Mouse (Mus musculus) heart, adult 9 months (tissue): ENCODE results near the gene Tbc1d22a.
"Not testable (repeated sequence)": the region's sequence is repeated elsewhere in the genome, so short reads cannot be mapped to it uniquely, and the experiment has no call there.

Experiments
- DNase-seq, 2 experiments: peaks; one replicate each; pipeline ENCODE4 v3.0.0; 2022; ENCODE audit warnings: low spot score in 2 of 2

Tbc1d22a gene

DNA sequence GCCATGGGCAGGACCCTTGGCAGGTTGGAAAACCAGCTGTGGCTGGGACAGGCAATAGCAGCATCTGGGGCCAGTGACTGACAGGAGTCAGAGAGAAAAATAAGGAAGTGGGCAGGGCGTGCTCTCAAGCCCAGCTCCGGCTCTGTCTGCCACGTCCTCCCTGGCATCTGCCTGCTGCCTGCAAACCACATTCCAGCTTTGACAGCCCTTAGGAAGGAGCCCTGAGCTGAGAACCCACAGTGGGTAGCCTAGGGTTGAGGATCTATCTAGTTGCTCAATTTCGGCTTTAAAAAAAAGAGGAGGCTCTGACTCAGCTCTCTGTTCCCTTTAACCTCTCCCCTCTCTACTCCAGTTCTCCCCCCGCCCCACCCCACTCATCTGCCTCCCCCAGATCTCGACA is 11.6 kb upstream of the Tbc1d22a start:
- peak; percentile 59 to 67 for DNase-seq

DNA sequence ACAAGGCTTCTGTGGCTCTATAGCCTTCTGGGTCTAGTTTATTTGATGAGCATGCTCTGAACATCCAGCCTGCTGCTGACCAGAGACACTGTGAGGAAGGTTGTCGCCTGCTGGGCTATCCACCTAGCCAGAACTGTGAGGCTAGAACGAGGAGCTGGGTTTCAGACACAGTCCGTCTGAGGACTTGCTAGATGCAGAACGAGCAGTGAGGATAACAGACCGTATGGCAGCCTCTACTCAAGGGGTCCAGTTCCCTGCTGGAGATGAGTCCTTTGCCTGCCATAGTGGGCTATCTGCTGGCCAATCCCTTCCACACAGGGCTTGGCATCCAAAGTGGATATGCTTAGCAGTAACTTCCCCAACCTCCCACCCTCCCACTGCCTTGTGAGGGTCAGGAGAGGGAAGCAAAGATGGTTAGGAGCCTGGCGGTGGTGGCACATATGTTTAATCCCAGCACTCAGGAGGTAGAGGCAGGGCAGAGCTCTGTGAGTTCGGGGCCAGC is 10.9 kb upstream of the Tbc1d22a start:
- DNase-seq = no peak

DNA sequence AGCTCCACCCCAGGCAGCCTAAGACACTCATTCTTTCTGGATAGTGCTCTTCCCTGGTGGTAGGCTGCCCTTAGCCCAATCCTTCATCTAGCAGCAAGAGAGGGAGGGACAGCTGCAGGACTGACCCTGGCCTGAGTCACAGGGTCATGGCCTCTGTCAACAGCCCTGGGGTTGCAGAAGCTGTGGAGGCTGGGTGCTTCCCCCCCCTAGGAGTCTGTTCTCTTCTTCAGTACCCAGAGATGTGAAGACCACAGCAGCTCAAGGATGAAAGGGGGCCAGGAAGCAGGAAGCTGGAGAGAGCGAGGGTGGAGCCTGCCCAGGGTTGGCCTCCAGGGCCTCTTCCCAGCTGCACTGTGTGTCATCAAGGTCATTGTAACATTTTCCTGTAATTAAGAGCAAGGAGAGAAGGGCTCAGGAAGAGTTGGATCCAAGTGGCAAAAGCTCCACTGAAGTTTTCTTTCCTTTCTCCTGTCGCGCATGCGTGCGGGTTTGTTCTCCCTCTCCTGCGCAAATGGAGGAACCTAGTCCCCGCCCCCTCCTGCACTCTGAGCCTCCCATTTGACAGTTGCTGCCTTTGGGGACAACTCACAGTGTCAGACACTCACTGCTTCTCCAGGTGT is 10.2 kb upstream of the Tbc1d22a start:
- DNase-seq = no peak

DNA sequence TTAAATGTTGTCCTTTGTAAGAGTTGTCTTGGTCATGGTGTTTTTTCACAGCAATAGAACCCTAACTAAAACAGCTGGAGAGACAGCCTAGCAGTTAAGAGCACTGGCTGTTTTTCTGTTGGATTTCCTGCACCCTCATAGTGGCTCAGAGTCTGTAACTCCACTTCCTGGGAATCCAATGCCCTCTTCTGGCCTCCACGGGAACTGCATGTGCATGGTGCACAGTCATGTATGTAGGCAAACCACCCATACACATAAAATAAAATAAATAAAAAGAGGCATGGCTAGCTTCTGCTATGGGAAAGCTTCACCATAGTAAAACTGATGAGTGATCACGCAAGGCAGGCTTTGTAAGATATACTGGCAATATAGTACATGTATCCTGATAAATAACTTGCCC is 9.0 kb upstream of the Tbc1d22a start:
- DNase-seq = no peak

DNA sequence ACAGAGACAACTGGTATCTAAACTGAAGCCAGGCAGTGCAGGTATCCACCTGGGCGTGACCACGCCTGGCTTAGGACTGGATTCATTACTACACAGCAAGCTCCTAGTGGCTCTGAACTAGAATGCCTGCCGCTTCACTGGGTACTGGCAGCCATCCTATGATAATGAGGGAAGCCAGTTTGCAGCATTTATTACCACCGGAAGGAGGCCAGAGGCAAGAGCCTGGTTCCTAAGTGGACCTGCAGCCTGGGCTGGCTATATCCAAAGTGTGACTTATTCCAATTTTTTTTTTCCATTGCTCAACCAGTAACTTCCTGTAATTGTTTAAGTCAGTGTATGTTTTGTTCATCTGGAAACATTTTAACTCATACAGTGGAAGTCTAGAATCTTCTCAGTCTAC is 7.9 kb upstream of the Tbc1d22a start:
- no peak for DNase-seq

DNA sequence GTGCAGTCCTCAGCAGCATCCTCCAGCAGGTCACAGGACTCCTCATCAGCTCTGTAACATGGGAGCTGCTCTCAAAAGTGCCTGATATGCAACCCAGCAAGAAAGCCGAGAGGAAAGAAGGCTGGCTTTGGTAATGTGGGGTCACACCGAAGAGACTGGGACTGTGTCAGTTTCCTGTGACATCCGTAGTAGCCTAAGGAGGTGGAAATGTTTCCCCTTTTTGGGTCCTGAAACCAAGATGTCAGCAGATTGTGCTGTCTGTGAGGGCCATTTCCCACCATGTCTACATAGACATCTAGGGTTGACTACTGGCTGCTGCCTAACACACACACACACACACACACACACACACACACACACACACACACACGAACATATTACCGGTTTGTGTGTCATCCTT is 2.1 kb upstream of the Tbc1d22a start:
- DNase-seq = not testable (repeated sequence)

DNA sequence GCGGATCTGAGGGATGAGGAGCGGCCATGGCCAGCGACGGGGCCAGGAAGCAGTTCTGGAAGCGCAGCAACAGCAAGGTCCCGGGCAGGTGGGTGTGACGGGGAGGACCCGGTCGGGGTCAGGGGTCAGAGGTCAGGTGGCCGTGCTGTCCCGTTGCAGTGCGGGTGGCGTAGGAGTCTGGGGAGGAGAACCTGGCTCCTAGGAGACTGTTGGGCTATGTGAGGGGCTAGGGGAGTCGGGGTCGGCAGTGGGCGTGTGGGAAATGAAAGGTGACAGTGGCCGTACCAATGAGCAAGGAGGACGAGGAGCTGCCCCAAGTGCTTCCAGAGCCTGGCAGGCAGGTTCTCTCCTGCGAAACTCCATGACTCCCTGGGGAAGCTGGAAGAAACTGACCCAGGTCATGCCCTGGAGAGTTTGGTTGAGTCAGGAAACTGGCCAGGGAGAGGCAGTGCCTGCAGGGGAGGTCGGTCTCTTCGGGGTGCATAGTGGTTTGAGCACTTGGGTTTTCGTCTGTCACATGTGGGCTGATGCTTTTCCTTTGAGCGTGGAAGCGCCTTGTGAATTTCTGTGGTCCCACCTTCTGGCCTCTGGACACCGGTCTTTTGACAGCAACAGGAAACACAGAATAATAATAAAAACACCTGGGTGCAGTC is 416 bp downstream of the Tbc1d22a start:
- DNase-seq = no peak

DNA sequence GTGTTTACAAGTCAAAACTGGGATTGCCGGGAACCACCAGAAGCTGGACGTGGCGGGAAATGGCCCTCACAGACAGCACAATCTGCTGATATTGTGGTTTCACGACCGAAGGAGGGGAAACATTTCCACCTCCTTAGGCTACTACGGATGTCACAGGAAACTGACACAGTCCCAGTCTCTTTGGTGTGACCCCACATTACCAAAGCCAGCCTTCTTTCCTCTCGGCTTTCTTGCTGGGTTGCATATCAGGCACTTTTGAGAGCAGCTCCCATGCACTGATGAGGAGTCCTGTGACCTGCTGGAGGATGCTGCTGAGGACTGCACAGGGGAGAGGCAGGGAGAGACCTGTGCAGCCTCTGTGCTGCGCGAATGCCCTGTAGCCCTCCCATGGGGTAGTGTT is 2.4 kb downstream of the Tbc1d22a start:
- not testable (repeated sequence) for DNase-seq

DNA sequence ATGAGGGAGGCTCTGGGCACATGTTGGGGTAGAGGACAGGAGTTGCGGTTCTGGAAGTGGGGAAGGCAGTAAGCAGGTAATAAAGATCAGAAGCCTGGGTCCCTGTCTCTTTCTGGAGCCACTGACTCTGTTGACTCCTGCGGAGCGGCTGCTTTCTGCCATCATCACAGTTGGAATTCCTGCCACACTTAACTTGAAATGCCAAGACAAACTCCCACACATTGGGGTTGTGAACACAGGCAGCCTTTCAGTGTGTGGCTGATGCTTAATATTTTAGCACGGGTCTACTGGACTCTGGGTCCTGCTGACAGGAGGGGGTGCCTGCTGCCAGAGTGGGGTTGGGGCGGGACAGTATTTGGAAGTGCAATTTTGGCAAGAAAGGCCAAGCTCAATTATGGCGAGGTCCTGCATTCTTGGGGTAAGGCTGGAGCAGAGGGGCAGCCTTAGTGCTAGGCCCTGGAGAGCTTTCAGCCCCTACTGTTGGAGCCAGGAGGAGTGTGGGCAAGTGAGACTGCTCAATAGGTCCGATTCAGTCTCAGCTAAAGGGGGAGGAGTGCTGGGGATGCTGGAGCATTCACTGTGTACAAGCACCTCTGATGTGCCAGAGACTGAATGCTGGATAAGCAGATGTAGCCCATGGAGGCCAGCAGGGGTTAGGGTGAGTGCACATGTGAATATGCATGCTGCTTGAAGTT is 5.4 kb downstream of the Tbc1d22a start:
- no peak for DNase-seq

DNA sequence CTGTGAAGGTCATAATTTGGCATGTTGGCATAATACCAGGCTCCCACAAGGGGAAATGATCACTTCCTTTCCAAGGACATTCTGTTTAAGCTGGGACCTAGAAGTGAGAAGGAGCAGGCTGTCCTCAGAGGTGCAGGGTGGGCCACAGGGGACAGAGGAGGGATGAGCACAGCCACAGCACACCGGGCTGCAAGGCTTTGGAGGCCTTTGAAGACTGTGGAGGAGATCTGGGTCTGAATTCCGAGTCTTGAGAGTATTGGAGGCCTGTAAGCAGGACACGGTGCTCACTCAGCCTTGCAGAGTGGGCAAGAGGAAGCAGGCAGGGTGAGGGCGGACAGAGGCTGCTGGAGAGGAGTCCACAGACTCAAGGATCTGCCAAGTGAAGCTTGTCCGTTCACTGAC is 6.0 kb downstream of the Tbc1d22a start:
- peak; percentile 54 to 66 for DNase-seq

DNA sequence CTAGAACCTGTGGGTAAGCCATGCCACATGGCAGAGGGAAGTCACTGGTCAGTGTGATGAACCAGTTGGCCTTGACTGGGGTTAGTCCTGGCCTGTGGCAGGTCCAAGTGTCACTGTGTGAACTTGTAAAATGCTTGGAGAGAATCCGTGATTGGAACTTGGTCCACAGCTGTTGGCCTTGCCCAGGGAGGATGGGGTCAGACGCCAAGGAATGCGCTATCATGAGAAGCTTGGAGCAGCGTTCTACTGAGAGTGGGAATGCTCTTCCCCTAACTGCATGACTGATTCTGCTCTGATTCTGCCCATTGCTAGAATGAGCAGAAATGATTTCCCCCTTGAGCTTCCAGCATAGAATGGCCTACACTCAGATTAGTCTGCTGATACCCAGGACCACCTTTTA is 6.5 kb downstream of the Tbc1d22a start:
- DNase-seq = no peak

DNA sequence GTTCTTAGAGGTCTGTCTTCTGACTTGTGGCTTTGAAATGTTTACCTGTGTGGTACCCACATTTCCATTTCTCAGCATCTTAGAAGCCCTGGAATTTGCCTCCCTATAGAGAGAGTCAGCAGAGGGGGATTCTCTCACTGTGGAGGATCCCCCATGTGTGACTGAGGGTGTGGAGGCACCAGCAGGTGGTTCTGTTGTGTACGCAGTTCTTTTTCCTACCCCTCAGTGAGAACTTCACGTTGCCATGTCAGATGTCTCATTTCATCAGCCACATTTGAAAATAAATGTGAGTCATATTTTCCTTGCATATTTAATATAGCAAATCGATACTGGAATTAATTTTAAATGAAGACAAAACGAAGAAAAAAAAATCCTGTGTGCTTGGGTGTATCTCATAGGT is 7.1 kb downstream of the Tbc1d22a start:
- no peak for DNase-seq

DNA sequence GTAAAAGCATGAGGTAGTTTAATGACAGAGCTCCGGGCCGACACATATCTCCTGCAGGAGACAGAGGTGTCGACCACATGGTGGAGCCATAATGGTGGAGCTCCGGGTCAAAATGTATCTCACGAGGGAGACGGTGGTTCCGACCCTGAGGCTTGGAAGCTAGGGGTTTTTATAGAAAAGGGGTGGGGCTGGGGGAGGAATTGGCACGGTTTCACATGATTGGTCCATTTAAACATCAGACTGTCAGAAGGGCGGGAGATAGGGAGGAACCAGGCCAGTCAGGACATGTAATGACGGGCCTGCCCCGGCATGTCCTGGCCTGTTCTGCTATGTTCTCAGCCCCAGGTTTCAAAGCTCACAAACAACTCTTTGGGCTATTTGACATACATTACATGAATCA is 7.6 kb downstream of the Tbc1d22a start:
- not testable (repeated sequence) for DNase-seq

DNA sequence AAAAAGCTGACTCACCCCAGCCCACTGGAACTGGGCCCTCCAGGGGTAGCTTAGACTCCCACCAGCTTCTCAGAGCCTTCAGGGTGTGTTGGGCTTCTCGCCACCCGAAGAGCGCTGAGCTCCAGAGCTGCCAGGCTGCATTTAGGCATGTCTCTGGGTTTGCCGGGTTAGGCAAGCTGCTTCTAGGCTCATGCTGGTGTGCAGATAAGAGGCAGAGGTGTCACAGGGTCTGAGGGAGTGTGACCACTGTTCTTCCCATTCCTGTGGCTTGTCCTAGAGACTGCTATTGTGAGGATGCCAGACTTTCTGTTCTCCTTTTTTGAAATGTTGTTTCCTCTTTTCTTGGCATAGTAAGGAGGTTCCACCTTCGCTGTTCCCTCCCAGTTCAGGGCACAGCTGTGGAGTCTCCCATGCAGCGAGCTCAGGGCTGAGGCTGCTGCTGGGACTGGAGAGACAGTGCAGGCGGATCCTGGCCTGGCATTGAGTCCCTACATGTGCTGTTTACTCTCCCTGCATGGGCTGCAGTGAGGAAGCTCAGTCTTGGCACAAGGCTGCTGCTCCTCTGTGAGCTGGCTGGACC is 10.8 kb downstream of the Tbc1d22a start:
- peak in 1 of 2 experiments; percentile 73 for DNase-seq

DNA sequence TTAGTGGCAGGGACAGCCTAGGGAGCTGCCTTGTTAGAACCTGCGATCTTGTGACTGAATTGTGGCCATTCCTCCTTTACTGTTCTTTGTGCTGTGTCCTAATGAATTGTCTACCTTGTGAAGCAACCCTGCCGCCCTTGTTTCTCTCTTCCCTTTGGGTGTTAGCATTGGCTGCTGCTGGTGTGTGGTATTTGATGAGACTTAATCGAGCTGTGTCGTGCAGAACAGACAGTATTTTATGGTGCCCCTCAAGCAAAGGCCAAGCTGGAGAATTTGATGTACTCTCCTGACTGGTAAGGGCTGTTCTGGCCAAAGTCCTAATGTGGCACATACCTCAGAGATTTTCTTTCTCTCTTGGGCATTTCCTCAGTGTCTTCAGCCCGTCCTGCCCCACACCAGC is 12.0 kb downstream of the Tbc1d22a start:
- no peak for DNase-seq

DNA sequence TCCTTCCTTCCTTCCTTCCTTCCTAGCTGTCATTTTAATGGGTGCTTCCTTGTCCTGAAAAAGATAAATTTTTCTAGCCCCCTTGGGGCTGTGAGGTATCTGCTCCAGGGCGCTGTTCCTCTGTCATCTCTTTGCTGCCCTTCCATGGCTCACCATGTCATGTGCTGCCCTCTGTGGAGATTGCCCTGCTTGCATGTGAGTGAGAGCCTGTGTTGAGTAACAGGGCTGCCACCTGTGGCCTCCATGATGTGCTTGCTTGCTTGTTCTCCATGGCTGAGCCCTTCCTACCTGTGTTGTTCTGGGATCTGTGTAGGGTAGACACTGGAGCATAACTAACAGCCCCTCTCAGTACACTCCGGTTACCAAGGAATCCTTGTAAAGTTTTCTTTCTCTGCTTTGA is 12.7 kb downstream of the Tbc1d22a start:
- no peak for DNase-seq

DNA sequence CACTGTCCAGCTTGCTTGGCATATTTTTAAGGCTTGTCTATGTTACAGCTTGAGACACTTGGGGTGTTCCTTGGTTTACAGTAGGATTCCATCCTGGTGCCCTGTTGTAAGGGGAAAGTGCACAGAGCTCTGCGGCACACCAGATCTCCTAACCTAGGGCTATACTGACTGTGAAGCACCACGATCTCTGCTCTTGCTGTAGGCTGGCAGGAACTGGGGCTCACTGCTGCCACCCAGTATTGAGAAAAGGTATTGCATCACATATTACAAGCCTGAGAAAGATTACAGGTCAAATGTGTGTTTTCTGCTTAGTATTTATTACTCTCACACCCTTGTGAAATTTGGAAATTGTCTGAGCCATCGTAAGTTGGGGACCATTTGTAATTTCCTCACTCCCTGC is 13.9 kb downstream of the Tbc1d22a start:
- peak; percentile 29 to 65 for DNase-seq

DNA sequence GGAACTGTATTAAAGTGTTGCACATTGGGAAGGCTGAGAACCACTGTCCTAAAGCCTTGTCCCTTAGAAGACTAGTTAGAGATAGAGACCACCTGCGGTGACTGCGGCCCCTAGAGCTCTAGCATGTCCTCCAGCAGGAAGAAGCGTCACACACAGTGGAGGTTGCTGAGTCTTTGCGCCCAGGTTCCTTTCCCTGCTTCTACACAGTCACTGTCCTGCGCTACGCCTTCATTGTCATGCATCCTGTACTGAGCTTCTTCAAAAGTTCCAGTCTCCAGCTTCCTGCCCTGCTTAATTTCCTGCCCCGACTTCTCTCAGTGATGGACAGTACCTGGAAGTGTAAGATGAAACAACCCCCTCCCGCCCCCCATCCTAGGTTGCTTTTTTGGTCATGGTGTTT is 14.8 kb downstream of the Tbc1d22a start:
- DNase-seq = no peak

DNA sequence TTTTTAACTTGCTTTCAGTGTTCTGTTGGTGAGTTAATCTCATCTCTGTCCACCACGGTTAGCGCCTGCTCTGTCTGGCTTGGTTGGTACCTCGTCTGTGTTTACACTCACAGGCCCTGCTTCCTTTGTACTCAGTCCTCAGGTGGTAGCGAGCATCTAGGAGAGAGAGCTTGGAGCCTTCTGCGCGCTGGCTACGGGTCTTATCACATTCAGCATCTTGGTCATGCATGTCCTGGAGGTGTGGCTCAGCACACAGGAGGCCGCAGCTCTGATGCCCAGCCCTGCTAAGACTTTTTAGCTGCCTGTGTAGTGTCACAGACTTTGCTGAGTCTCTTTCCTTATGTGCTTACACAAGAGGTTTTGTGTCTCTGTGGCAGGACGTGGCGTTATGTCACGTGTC is 15.4 kb downstream of the Tbc1d22a start:
- no peak for DNase-seq

DNA sequence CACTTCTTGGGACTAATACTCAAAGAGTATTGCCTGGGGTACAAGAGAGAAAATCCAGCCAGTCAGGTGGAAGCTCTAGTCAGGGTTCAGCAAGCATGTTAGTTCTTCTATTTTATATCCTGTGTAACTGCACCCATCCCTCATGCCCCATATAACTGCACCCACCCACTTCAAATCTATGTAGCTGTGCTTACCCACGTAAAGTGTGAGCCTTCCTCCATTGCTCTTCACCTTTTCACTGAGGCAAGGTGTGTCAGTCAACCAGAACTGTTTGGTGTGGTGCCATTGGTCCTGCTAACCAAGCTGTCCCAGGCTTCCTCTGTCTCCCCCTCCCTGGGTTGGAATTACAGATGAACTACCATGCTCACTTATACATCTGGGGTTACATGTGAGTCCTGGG is 16.9 kb downstream of the Tbc1d22a start:
- DNase-seq = no peak

DNA sequence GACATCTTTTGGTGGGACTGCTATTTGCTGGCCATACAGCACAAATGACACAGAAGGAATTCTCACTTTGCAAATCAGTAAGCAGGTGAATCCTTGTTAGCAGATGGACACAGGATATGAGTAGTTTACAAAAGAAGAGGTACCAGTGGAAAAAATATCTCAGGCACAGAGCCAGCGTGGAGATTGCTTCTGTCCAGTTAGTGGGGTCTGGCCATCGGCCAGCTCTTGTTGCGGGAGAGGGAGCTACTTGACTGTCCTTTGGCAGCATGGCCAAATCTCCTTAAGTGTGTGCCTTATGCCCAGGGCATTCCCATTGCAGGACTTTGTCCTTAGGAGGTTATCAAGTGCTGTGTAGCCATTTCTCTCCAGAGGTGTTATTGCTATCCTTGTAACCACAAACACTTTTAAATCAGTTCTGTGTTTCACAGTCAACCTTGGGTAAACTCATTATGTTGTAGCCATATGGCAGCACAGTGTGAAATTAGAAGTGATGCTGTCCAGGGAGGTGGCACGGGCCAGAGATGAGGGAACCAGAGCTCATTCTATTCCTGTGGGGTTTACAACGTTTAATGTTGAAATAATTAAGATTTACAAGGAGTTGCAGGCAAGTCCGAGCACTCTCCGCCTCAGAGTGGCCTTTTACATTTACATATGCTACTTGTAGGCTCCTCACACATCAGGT is 17.7 kb downstream of the Tbc1d22a start:
- no peak for DNase-seq

DNA sequence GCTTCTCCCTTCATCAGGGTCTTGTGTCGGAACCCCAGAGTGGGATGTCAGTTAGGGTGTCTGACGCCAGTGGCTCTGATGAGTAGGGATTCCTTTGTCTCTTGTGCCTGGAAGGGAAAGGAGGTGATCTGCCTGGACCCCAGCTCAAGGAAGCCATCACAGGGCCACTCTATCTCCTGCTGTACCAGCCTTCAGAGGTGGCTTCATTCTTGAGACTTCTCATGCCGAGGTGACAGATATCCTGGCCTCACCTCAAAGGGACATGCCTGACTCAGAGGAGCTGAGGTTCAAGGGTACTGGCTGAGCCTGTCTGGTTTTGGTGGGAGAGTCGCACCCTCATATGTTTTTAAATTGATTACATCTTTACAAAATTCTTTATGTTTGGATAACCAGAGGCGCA is 19.7 kb downstream of the Tbc1d22a start:
- DNase-seq = no peak
